Mouse (Mus musculus): ENCODE measurements around the gene Umod.

- TF ChIP-seq GATA1 (IDR thresholded peaks at IDR 0.05; ENCODE audit: borderline replicate concordance, low read length), result no peak
- no peak for TF ChIP-seq FLI1 (IDR thresholded peaks at IDR 0.05; ENCODE audit: low read length)
Measured at GRCm38 (mm10) chr7:119484154-119484553, 5.1 kb upstream of the Umod start.
